Mouse (Mus musculus): ENCODE measurements around the gene Otop2.
A peak's percentile ranks its signal among the peaks of the same experiment; 100 is the strongest.

The Otop2 gene

GRCm38 (mm10) chr11:115297214-115297826 is 9.6 kb upstream of the Otop2 start, which contains the start of gene Fads6:
Fads6 (minus strand) TSS chr11:115297663.
- peak; percentile 84 for DNase-seq (ENCODE audit: low read depth, low spot score)

GRCm38 (mm10) chr11:115298160-115298559 is 8.8 kb upstream of the Otop2 start:
- no peak for DNase-seq (ENCODE audit: low read depth, low spot score)

- DNase-seq (ENCODE audit: low read depth, low spot score): no peak
Observed at GRCm38 (mm10) chr11:115300745-115301144, 6.2 kb upstream of the Otop2 start.

- no peak for DNase-seq (ENCODE audit: low read depth, low spot score)
Observed at GRCm38 (mm10) chr11:115301351-115301750, 5.6 kb upstream of the Otop2 start.

- DNase-seq (ENCODE audit: low read depth, low spot score): no peak
Observed at GRCm38 (mm10) chr11:115303167-115303566, 3.8 kb upstream of the Otop2 start.

- no peak for DNase-seq (ENCODE audit: low read depth, low spot score)
Observed at GRCm38 (mm10) chr11:115308781-115309180, 1.8 kb downstream of the Otop2 start.

GRCm38 (mm10) chr11:115314249-115314648 is 7.3 kb downstream of the Otop2 start:
- DNase-seq (ENCODE audit: low read depth, low spot score): no peak

- no peak for DNase-seq (ENCODE audit: low read depth, low spot score)
Observed at GRCm38 (mm10) chr11:115317204-115317603, 10.2 kb downstream of the Otop2 start.

- no peak for DNase-seq (ENCODE audit: low read depth, low spot score)
Observed at GRCm38 (mm10) chr11:115318245-115319027, 11.5 kb downstream of the Otop2 start.

GRCm38 (mm10) chr11:115319704-115320383 is 12.9 kb downstream of the Otop2 start:
- no peak for DNase-seq (ENCODE audit: low read depth, low spot score)

- peak; percentile 76 for DNase-seq (ENCODE audit: low read depth, low spot score)
Observed at GRCm38 (mm10) chr11:115321906-115322693, 15.1 kb downstream of the Otop2 start, which contains the start of gene Ush1g. Ush1g (minus strand) TSS chr11:115322041.

- DNase-seq (ENCODE audit: low read depth, low spot score): no peak
Observed at GRCm38 (mm10) chr11:115323354-115323753, 16.4 kb downstream of the Otop2 start.

- no peak for DNase-seq (ENCODE audit: low read depth, low spot score)
Observed at GRCm38 (mm10) chr11:115326730-115327129, 19.8 kb downstream of the Otop2 start.

- DNase-seq (ENCODE audit: low read depth, low spot score): no peak
Observed at GRCm38 (mm10) chr11:115329339-115329738, 22.4 kb downstream of the Otop2 start.

GRCm38 (mm10) chr11:115334531-115334930 is 27.6 kb downstream of the Otop2 start, which contains the start of gene Otop3:
Otop3 (plus strand) TSS chr11:115334731.
- DNase-seq (ENCODE audit: low read depth, low spot score): no peak

- no peak for DNase-seq (ENCODE audit: low read depth, low spot score)
Observed at GRCm38 (mm10) chr11:115335223-115335622, 28.3 kb downstream of the Otop2 start.

- DNase-seq (ENCODE audit: low read depth, low spot score): no peak
Observed at GRCm38 (mm10) chr11:115336115-115336514, 29.2 kb downstream of the Otop2 start.

GRCm38 (mm10) chr11:115337350-115337749 is 30.4 kb downstream of the Otop2 start:
- DNase-seq (ENCODE audit: low read depth, low spot score): no peak

- DNase-seq (ENCODE audit: low read depth, low spot score): no peak
Observed at GRCm38 (mm10) chr11:115337826-115338225, 30.9 kb downstream of the Otop2 start.

- no peak for DNase-seq (ENCODE audit: low read depth, low spot score)
Observed at GRCm38 (mm10) chr11:115341246-115341645, 34.3 kb downstream of the Otop2 start.

- DNase-seq (ENCODE audit: low read depth, low spot score): no peak
Observed at GRCm38 (mm10) chr11:115341866-115342265, 34.9 kb downstream of the Otop2 start.
